Comparison of ENCODE assay signal across 17 mouse cellular contexts in the genomic region with DNA sequence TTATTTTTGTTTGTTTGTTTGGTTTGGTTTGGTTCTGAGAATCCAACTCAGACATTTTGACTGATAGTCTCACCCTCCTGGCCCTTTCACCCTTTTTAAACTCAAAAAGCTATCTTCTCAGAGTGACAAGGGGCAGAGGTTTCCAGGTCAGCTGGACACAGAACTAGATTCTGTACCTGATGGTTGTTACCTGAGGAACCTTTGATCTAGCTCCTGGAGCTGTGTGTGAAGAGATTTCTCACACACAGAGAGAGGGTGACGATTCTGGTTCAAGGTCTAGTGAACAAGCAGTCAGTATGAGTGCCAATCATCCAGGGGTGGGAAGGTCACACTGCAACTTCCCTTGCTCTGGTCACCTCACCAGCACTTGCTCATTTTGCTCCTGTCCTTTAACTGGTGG.
"Had no signal": no experiment of that assay in that cellular context is flagged by ENCODE, and none has a peak within 500 bp of the region (broad histone marks: within the 10 kb centered on the region; RNA-seq: fewer than 3 reads in every experiment).

No protein-coding gene starts in this region.

- H3K4me2 ChIP-seq: lung, embryonic 15.5 days; midbrain, embryonic 11.5 days; midbrain, embryonic 13.5 days; midbrain, embryonic 15.5 days; neural tube, embryonic 12.5 days; stomach, embryonic 15.5 days had no signal

- H3K36me3 ChIP-seq: lung, embryonic 15.5 days; midbrain, embryonic 13.5 days; midbrain, embryonic 15.5 days; neural tube, embryonic 12.5 days; stomach, embryonic 15.5 days had no signal

- H3K9ac ChIP-seq: lung, embryonic 15.5 days; midbrain, embryonic 13.5 days; midbrain, embryonic 15.5 days; neural tube, embryonic 12.5 days; stomach, embryonic 15.5 days had no signal

- H3K9me3 ChIP-seq: lung, embryonic 15.5 days; megakaryocyte, embryonic 14.5 days; midbrain, embryonic 13.5 days; midbrain, embryonic 15.5 days; neural tube, embryonic 12.5 days; stomach, embryonic 15.5 days had no signal

- H3K4me3 ChIP-seq: lung, embryonic 15.5 days; megakaryocyte, embryonic 14.5 days; midbrain, embryonic 13.5 days; midbrain, embryonic 15.5 days; neural tube, embryonic 12.5 days; stomach, embryonic 15.5 days had no signal

- H3K4me1 ChIP-seq: megakaryocyte, embryonic 14.5 days; midbrain, embryonic 13.5 days; midbrain, embryonic 15.5 days; neural tube, embryonic 12.5 days had no signal

- H3K27me3 ChIP-seq: lung, embryonic 15.5 days; midbrain, embryonic 13.5 days; midbrain, embryonic 15.5 days; neural tube, embryonic 12.5 days; stomach, embryonic 15.5 days had no signal

- H3K27ac ChIP-seq: lung, embryonic 15.5 days; macrophage; midbrain, embryonic 13.5 days; midbrain, embryonic 15.5 days; neural tube, embryonic 12.5 days; stomach, embryonic 15.5 days; stomach, postnatal 0 days had no signal

- DNase-seq: lung, adult 2 months; lung, postnatal 14 days; lung, postnatal 36 days; right cerebral cortex, postnatal 14 days; thymus, adult 2 months; thymus, postnatal 25 days; thymus, postnatal 4 days had no signal

- ATAC-seq: lung, postnatal 0 days; midbrain, embryonic 13.5 days; midbrain, embryonic 15.5 days had no signal
